Mouse (Mus musculus) liver, adult 2 months (tissue): ENCODE measurements around the gene Sptbn2. TPM values are rescaled to one million over a fixed set of nuclear protein-coding genes. Genes with fewer than 3 reads are reported as not detected.

Source experiments
- DNase-seq: peaks from one replicate; pipeline ENCODE4 v3.0.0-alpha.2; 2011; ENCODE audit warnings: low read depth, low spot score; ENCODE audit errors: extremely low read depth
- H3K27ac ChIP-seq: fragments of 200-500 bp; replicated peaks from 2 replicates; pipeline ENCODE4 v1.5.1; 2012; ENCODE audit warnings: low read depth, mild to moderate bottlenecking, control low read depth, inconsistent platforms, low read length; ENCODE audit not compliant: insufficient read depth
- H3K27me3 ChIP-seq: fragments of 200-500 bp; 2 replicates; pipeline ENCODE4 v1.6.1; 2012; ENCODE audit warnings: mild to moderate bottlenecking, moderate library complexity, low read length, inconsistent platforms; ENCODE audit not compliant: control insufficient read depth, insufficient read depth
- H3K36me3 ChIP-seq: fragments of 200-500 bp; 2 replicates; pipeline ENCODE4 v1.6.1; 2012; ENCODE audit warnings: low read length, inconsistent platforms; ENCODE audit not compliant: control insufficient read depth, insufficient read depth
- H3K4me1 ChIP-seq: fragments of 200-500 bp; 2 replicates; pipeline ENCODE4 v1.6.1; 2011; ENCODE audit warnings: low read length; ENCODE audit not compliant: control insufficient read depth, insufficient read depth
- H3K4me3 ChIP-seq: fragments of 200-500 bp; 2 replicates; pipeline ENCODE4 v1.5.1; 2011; ENCODE audit warnings: low read depth, mild to moderate bottlenecking, control low read depth, low read length, moderate library complexity; ENCODE audit not compliant: insufficient read depth
- H3K79me2 ChIP-seq: fragments of 200-500 bp; 2 replicates; pipeline ENCODE4 v1.6.1; 2012; ENCODE audit warnings: inconsistent platforms, mild to moderate bottlenecking, low read length, moderate library complexity; ENCODE audit not compliant: control insufficient read depth, insufficient read depth
- H3K9ac ChIP-seq: fragments of 200-500 bp; 2 replicates; pipeline ENCODE4 v1.6.1; 2012; ENCODE audit warnings: low read depth, mild to moderate bottlenecking, control low read depth, inconsistent platforms, low read length
- CTCF ChIP-seq: fragments of 200-500 bp; IDR thresholded peaks from 2 replicates; pipeline ENCODE4 v1.5.1; 2011; ENCODE audit warnings: low read depth, low read length, control low read depth
- POLR2A ChIP-seq: fragments of 200-500 bp; IDR thresholded peaks from 2 replicates; pipeline ENCODE4 v1.6.1; 2011; ENCODE audit warnings: low read length, control low read depth; ENCODE audit not compliant: insufficient read depth; ENCODE audit errors: extremely low read depth
- WGBS: fragments of 180-500 bp; shearing (Covaris S2); methylation state at CpG from one replicate; pipeline ENCODE4 v1.1.7; 2018; 5-methylcytosine and 5-hydroxymethylcytosine counted together
- polyA plus RNA-seq: library from polyadenylated mRNA; depleted of rRNA; stranded (reverse); fragments of >200 nt; gene quantifications from 2 replicates; pipeline ENCODE4 v1.2.3, GENCODE M21; 2012
- total RNA-seq: library from RNA; depleted of rRNA; stranded (reverse); fragments of >200 nt; gene quantifications from 2 replicates; pipeline ENCODE4 v1.2.3, GENCODE M21; 2014

The Sptbn2 gene
- total and polyA plus RNA-seq, 2 experiments: 12.9 to 36.7 TPM

GRCm38 (mm10) chr19:4742229-4742628, 31.3 kb downstream of the Sptbn2 start:
- H3K27ac ChIP-seq: no peak overlapping the region
- no peak overlapping the region for H3K9ac ChIP-seq
- WGBS: 92% methylated on average over 6 of the region's 6 CpGs
- H3K4me1 ChIP-seq: no peaks in the 10 kb centered on the region
- DNase-seq: no peak
- H3K27me3 ChIP-seq: no peaks in the 10 kb centered on the region
- H3K36me3 ChIP-seq: peaks cover 64% of the 10 kb centered on the region
- H3K79me2 ChIP-seq: no peaks in the 10 kb centered on the region
- TF ChIP-seq CTCF (no peak), POLR2A (no peak)
- H3K4me3 ChIP-seq: no peak overlapping the region

DNA sequence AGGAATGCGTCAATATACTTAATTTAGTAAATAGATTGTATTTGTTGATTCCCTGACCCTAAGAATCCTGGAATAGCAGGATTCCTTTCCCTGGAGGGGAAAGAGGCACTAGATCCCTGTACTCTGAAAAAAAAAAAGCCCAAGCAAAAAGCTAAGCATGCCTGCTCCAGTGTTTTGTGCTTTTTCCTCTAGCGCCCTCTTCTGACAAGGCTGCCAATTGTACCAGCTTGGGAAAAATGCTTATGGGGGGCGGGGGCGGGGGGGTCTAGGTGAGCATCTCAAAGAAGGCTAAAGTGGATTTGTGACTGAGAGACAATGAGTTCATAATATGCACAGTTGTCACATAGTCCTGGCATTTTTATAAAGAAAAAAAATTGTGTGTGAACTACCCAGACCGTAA, 32.6 kb downstream of the Sptbn2 start:
- Histone ChIP-seq H3K9ac (no peak overlapping the region), H3K4me3 (no peak overlapping the region), H3K27ac (no peak overlapping the region), H3K79me2 (no peaks in the 10 kb centered on the region), H3K4me1 (no peaks in the 10 kb centered on the region), H3K36me3 (peaks cover 72% of the 10 kb centered on the region), H3K27me3 (no peaks in the 10 kb centered on the region)
- no peak for DNase-seq
- 63% methylated on average over 5 of the region's 5 CpGs for WGBS
- TF ChIP-seq CTCF (peak; percentile 20), POLR2A (no peak)

DNA sequence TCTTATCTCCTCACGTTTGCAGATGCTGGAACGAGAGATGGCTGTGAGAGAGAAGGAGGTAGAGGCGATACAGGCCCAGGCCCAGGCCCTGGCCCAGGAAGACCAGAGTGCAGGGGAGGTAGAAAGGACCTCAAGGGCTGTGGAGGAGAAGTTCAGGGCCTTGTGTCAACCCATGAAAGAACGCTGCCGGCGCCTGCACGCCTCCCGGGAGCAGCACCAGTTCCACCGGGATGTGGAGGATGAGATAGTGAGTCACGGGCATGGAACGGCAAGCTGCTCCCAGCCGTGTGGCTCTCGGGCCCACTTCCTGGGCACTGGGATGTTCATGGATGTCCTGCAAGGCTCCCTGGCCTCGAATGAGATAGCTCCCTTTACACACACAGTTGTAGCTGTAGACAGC, 33.1 kb downstream of the Sptbn2 start:
- no peaks in the 10 kb centered on the region for H3K79me2 ChIP-seq
- H3K27ac ChIP-seq: no peak overlapping the region
- H3K4me1 ChIP-seq: no peaks in the 10 kb centered on the region
- no peak for DNase-seq
- H3K27me3 ChIP-seq: no peaks in the 10 kb centered on the region
- H3K9ac ChIP-seq: no peak overlapping the region
- peaks cover 70% of the 10 kb centered on the region for H3K36me3 ChIP-seq
- H3K4me3 ChIP-seq: no peak overlapping the region
- 80% methylated on average over 14 of the region's 14 CpGs for WGBS
- TF ChIP-seq CTCF (no peak), POLR2A (no peak)

DNA sequence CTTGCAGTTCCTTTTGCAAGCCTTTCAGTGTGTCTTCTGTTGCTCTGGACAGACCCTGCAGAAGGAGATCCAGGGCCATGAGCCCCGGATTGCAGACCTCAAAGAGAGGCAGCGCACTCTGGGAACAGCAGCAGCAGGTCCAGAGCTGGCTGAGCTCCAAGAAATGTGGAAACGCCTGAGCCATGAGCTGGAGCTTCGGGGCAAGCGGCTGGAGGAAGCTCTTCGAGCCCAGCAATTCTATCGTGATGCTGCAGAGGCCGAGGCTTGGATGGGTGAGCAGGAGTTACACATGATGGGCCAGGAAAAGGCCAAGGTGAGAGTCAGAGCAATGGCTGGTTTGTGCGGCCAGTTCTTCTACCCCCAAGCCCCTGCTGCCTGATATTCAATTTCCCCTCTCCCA, 34.1 kb downstream of the Sptbn2 start:
- 44% methylated on average over 9 of the region's 9 CpGs for WGBS
- H3K27ac ChIP-seq: no peak overlapping the region
- H3K27me3 ChIP-seq: no peaks in the 10 kb centered on the region
- peaks cover 70% of the 10 kb centered on the region for H3K36me3 ChIP-seq
- H3K4me1 ChIP-seq: no peaks in the 10 kb centered on the region
- no peak overlapping the region for H3K9ac ChIP-seq
- no peaks in the 10 kb centered on the region for H3K79me2 ChIP-seq
- TF ChIP-seq POLR2A: no peak
- no peak for TF ChIP-seq CTCF
- no peak overlapping the region for H3K4me3 ChIP-seq
- DNase-seq: no peak

DNA sequence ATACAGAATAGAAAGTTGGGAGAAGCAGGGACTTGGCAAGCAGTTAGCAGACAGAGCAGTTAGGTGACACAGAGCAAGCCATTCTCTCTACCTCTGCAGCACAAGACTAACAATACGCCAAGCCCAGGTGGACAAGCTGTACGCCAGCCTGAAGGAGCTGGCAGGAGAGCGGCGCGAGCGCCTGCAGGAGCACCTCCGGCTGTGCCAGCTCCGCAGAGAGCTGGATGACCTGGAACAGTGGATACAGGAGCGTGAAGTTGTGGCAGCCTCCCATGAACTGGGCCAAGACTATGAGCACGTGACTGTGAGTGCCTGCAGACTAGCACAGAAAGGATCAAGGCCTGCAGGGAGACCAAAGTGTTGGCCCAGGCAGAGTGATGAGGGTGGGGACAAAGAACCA, 34.7 kb downstream of the Sptbn2 start:
- TF ChIP-seq CTCF (no peak), POLR2A (no peak)
- WGBS: 78% methylated on average over 10 of the region's 10 CpGs
- DNase-seq: peak; percentile 47
- no peaks in the 10 kb centered on the region for H3K4me1 ChIP-seq
- no peak overlapping the region for H3K4me3 ChIP-seq
- no peaks in the 10 kb centered on the region for H3K27me3 ChIP-seq
- peaks cover 68% of the 10 kb centered on the region for H3K36me3 ChIP-seq
- H3K27ac ChIP-seq: no peak overlapping the region
- no peaks in the 10 kb centered on the region for H3K79me2 ChIP-seq
- no peak overlapping the region for H3K9ac ChIP-seq

- peak; percentile 44 for DNase-seq
- no peaks in the 10 kb centered on the region for H3K27me3 ChIP-seq
- H3K36me3 ChIP-seq: peaks cover 71% of the 10 kb centered on the region
- 51% methylated on average over 14 of the region's 14 CpGs for WGBS
- no peak overlapping the region for H3K9ac ChIP-seq
- H3K4me3 ChIP-seq: no peak overlapping the region
- H3K4me1 ChIP-seq: no peaks in the 10 kb centered on the region
- TF ChIP-seq POLR2A: no peak
- no peak for TF ChIP-seq CTCF
- no peaks in the 10 kb centered on the region for H3K79me2 ChIP-seq
- no peak overlapping the region for H3K27ac ChIP-seq
Observed at GRCm38 (mm10) chr19:4746611-4747010, 35.6 kb downstream of the Sptbn2 start.
